Mouse (Mus musculus): Measurements from ENCODE around the gene Ermard. TPM values are rescaled to one million over a fixed set of nuclear protein-coding genes. Genes with fewer than 3 reads are reported as not detected.

The Ermard gene
- total and polyA plus RNA-seq, 2 experiments from 2014 or later, result 38.4 to 58.9 TPM

DNA sequence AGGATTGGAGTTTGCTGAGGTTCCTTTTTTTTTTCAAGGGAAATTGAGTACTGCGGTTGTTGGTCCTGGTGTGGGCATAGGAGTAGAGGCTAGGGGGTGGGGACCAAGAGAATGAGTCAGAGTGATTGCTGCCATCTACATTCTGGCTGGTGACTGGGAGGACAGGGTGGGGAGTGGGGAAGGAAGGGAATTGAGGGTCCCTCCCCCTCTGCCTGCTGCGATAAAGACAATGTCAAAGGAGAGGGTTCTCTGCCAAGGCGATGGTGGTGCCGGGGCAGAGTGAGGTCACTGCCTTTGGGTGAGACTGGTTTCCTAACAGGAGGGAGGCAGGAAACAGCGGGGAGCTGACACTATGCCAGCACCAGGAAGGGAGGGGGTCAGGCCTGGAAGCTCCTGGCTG is 96.4 kb downstream of the Ermard start:
- H3K36me3 ChIP-seq (ENCODE audit: insufficient read depth, low read length), result no peaks in the 10 kb centered on the region
- no peak overlapping the region for H3K27ac ChIP-seq (ENCODE audit: low read depth, low read length)
- H3K4me2 ChIP-seq (ENCODE audit: low read depth, low read length, poor library complexity, severe bottlenecking), result no peak overlapping the region
- DNase-seq (ENCODE audit: low spot score), result no peak
- ATAC-seq (ENCODE audit: low FRiP score), result no peak
- no peak overlapping the region for H3K9ac ChIP-seq (replicated peaks; ENCODE audit: low read length, poor library complexity, severe bottlenecking)
- H3K4me1 ChIP-seq (ENCODE audit: insufficient read depth, low read length), result no peaks in the 10 kb centered on the region
- H3K9me3 ChIP-seq (ENCODE audit: low read length), result no peaks in the 10 kb centered on the region
- TF ChIP-seq CTCF (IDR thresholded peaks at IDR 0.05), result no peak
- WGBS, result 62% methylated on average over 5 of the region's 5 CpGs
- no peak overlapping the region for H3K4me3 ChIP-seq (ENCODE audit: low read depth, low read length)
- H3K27me3 ChIP-seq (ENCODE audit: insufficient read depth, low read length), result no peaks in the 10 kb centered on the region

Other genes starting within 250 kb of the Ermard start
- 1.0 and 2.8 TPM in 2 replicates for gene Wdr27, start 98.0 kb upstream of the Ermard start, total RNA-seq (2014; rRNA removed)
- gene Wdr27, start 98.0 kb upstream of the Ermard start, polyA plus RNA-seq (2015; fragmentation: Nextera tagmentation; extraction: Ambion mirVana), result 10.0 and 14.6 TPM in 2 replicates
- 15.3 and 16.5 TPM in 2 replicates for gene 1600012H06Rik, start 98.0 kb upstream of the Ermard start, total RNA-seq (2014; rRNA removed)
- gene 1600012H06Rik, start 98.0 kb upstream of the Ermard start, polyA plus RNA-seq (2015; fragmentation: Nextera tagmentation; extraction: Ambion mirVana), result 20.2 and 21.1 TPM in 2 replicates
- gene Phf10, start 79.9 kb upstream of the Ermard start, total RNA-seq (2014; rRNA removed), result 48.8 and 49.9 TPM in 2 replicates
- gene Phf10, start 79.9 kb upstream of the Ermard start, polyA plus RNA-seq (2015; fragmentation: Nextera tagmentation; extraction: Ambion mirVana), result 12.3 and 14.3 TPM in 2 replicates
- 8.7 and 10.6 TPM in 2 replicates for gene 9030025P20Rik, start 62.7 kb upstream of the Ermard start, total RNA-seq (2014; rRNA removed)
- 7.0 and 7.1 TPM in 2 replicates for gene 9030025P20Rik, start 62.7 kb upstream of the Ermard start, polyA plus RNA-seq (2015; fragmentation: Nextera tagmentation; extraction: Ambion mirVana)
- 4.1 TPM in 1 of 2 replicates, not detected in the other for gene Gm3417, start 62.4 kb upstream of the Ermard start, total RNA-seq (2014; rRNA removed)
- 0.86 and 2.7 TPM in 2 replicates for gene Gm3417, start 62.4 kb upstream of the Ermard start, polyA plus RNA-seq (2015; fragmentation: Nextera tagmentation; extraction: Ambion mirVana)
- 4.0 and 4.8 TPM in 2 replicates for gene Gm3435, start 31.0 kb upstream of the Ermard start, total RNA-seq (2014; rRNA removed)
- gene Gm3435, start 31.0 kb upstream of the Ermard start, polyA plus RNA-seq (2015; fragmentation: Nextera tagmentation; extraction: Ambion mirVana), result 8.7 and 9.1 TPM in 2 replicates
- not detected in 2 replicates for gene Tcte3, start 280 bp downstream of the Ermard start, total RNA-seq (2014; rRNA removed)
- gene Tcte3, start 280 bp downstream of the Ermard start, polyA plus RNA-seq (2015; fragmentation: Nextera tagmentation; extraction: Ambion mirVana), result not detected in 2 replicates
- gene Gm3448, start 329 bp downstream of the Ermard start, total RNA-seq (2014; rRNA removed), result 0.99 and 5.1 TPM in 2 replicates
- 0.98 and 3.1 TPM in 2 replicates for gene Gm3448, start 329 bp downstream of the Ermard start, polyA plus RNA-seq (2015; fragmentation: Nextera tagmentation; extraction: Ambion mirVana)

Measured in midbrain, postnatal 0 days (tissue).